Mouse (Mus musculus) embryonic facial prominence, embryonic 14.5 days (tissue): ENCODE data around the gene Cyld. TPM values are rescaled to one million over a fixed set of nuclear protein-coding genes. Genes with fewer than 3 reads are reported as not detected.
A peak's percentile ranks its signal among the peaks of the same experiment; 100 is the strongest.
"Not testable (repeated sequence)": the region's sequence is repeated elsewhere in the genome, so short reads cannot be mapped to it uniquely, and the experiment has no call there.

ENCODE experiments used
- ATAC-seq: fragments of 200-750 bp; cut with Nextera tagmentation; 2 replicates; pipeline ENCODE4 v1.8.0; 2017; ENCODE audit warnings: low read depth, moderate number of reproducible peaks, moderate TSS enrichment
- DNase-seq: peaks from one replicate; pipeline ENCODE4 v3.0.0-alpha.2; 2015; ENCODE audit warnings: low spot score
- H3K27ac ChIP-seq: fragments of 300-500 bp; sonication (generic); replicated peaks from 2 replicates; pipeline ENCODE4 v1.5.1; 2014; ENCODE audit warnings: low read depth, mild to moderate bottlenecking, low read length, moderate library complexity
- H3K27me3 ChIP-seq: fragments of 300-500 bp; sonication (generic); replicated peaks from 2 replicates; pipeline ENCODE4 v1.6.1; 2014; ENCODE audit warnings: low read length; ENCODE audit not compliant: control insufficient read depth, insufficient read depth
- H3K36me3 ChIP-seq: fragments of 300-500 bp; sonication (generic); 2 replicates; pipeline ENCODE4 v1.6.1; 2014; ENCODE audit warnings: low read length, mixed read lengths; ENCODE audit not compliant: control insufficient read depth, insufficient read depth
- H3K4me1 ChIP-seq: fragments of 300-500 bp; sonication (generic); 2 replicates; pipeline ENCODE4 v1.6.1; 2014; ENCODE audit warnings: antibody characterized with exemption, low read length; ENCODE audit not compliant: control insufficient read depth, insufficient read depth
- H3K4me2 ChIP-seq: fragments of 300-500 bp; sonication (generic); 2 replicates; pipeline ENCODE4 v1.6.1; 2014; ENCODE audit warnings: low read depth, mild to moderate bottlenecking, low read length, moderate library complexity, mixed read lengths
- H3K4me3 ChIP-seq: fragments of 300-500 bp; sonication (generic); 2 replicates; pipeline ENCODE4 v1.5.1; 2014; ENCODE audit warnings: low read depth, mild to moderate bottlenecking, low read length
- H3K9ac ChIP-seq: fragments of 300-500 bp; sonication (generic); 2 replicates; pipeline ENCODE4 v1.6.1; 2014; ENCODE audit warnings: low read depth, mild to moderate bottlenecking, low read length, moderate library complexity, mixed read lengths
- H3K9me3 ChIP-seq: fragments of 300-500 bp; sonication (generic); 2 replicates; pipeline ENCODE4 v1.6.1; 2016; ENCODE audit warnings: low read length; ENCODE audit not compliant: control insufficient read depth
- WGBS: fragments of 180-500 bp; shearing (Covaris S2); extraction: QIAGEN DNeasy Blood & Tissue Kit; methylation state at CpG from one replicate; pipeline ENCODE4 v1.1.7; 2014; 5-methylcytosine and 5-hydroxymethylcytosine counted together
- polyA plus RNA-seq: library from polyadenylated mRNA; unstranded; fragments of >200 nt; fragmentation: Nextera tagmentation; extraction: Ambion mirVana; gene quantifications from 2 replicates; pipeline ENCODE4 v1.2.1, GENCODE M21; 2014

Gene Cyld
- polyA plus RNA-seq, 1 experiment from 2014 or later, result 12.0 TPM

- Histone ChIP-seq H3K27ac (no peak overlapping the region), H3K4me3 (no peak overlapping the region), H3K27me3 (no peaks in the 10 kb centered on the region), H3K9me3 (no peaks in the 10 kb centered on the region), H3K4me2 (no peak overlapping the region), H3K36me3 (no peaks in the 10 kb centered on the region), H3K4me1 (no peaks in the 10 kb centered on the region), H3K9ac (no peak overlapping the region)
- WGBS, result 71% methylated on average over 1 of the region's 1 CpGs
- DNase-seq (no peak), ATAC-seq (no peak)
Measured at GRCm38 (mm10) chr8:88783722-88784121, 86.9 kb downstream of the Cyld start.

DNA sequence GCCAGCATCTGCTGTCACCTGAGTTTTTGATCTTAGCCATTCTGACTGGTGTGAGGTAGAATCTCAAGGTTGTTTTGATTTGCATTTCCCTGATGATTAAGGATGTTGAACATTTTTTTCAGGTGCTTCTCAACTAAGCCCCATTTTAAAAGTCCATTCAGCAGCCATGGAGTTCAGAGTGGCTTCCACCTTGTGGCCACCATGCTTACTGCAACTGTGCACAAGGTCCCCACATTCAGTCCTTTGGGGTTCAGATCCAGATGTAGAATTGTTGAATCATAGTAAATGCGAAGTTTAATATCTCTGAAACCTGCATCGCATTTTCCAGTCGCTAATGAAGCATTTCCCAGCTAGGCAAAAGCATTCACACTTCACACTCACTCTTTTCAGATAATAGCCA, 91.5 kb downstream of the Cyld start:
- not testable (repeated sequence) for H3K27ac ChIP-seq, ATAC-seq, H3K4me3 ChIP-seq, H3K4me2 ChIP-seq, H3K36me3 ChIP-seq, H3K9me3 ChIP-seq, DNase-seq, H3K27me3 ChIP-seq, H3K9ac ChIP-seq, H3K4me1 ChIP-seq
- WGBS, result 71% methylated on average over 3 of the region's 3 CpGs

DNA sequence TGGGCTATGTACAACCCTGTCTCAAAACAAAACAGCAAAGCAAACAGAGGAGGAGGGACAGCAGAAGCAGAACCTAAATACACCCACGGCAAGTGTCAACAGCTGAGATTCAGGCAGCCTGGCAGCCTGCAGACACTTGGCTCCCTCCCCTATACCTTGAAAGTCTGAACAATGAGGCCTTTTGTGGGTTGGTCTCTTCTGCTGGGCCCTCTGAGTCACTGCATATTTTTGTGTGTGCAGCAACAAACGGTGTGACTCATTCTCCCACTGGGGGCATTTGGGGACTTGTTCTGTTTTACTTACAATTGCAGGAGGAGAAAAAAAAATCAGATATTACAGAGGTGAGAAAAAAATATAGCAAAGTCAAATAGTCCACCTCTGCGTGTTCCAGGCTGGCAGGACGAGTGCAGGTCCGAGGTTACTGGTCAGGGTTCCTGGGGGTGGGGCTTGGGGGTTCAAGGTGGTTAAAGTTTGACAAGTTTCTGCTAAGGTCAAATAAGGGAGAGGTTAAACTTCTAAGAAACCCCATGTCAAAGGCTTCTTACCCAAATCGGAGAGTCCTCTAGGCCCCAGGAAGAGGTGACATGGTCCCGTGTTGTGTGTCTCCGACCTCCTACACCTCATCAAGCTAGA, 96.0 kb downstream of the Cyld start:
- ATAC-seq (peak; percentile 41; the same call in 1 of the 2 replicates), DNase-seq (peak; percentile 70)
- H3K4me1 ChIP-seq, result no peaks in the 10 kb centered on the region
- H3K9ac ChIP-seq, result no peak overlapping the region
- no peaks in the 10 kb centered on the region for H3K36me3 ChIP-seq
- no peak overlapping the region for H3K4me3 ChIP-seq
- no peak overlapping the region for H3K27ac ChIP-seq
- H3K9me3 ChIP-seq, result no peaks in the 10 kb centered on the region
- no peak overlapping the region for H3K4me2 ChIP-seq
- 61% methylated on average over 8 of the region's 8 CpGs for WGBS
- no peaks in the 10 kb centered on the region for H3K27me3 ChIP-seq

DNA sequence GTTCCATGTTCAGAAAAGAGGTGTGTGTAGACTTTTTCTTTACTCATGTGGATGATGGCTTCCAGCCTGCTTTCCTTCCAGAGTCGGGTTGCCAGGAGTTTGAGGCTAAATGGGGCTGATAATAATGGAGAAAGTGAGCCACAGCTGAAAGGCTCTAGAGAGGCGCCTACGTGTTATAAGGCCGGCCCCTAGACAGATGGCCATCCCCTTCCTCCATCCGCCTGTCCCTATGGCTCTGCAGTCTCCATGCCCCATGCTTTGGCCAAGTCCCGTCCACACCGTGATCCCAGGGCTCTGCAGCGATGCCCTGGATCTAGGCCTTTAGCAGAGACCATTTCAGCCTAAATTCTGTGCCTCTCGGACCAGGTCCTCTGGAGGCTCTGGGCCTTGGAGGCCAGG, 96.5 kb downstream of the Cyld start:
- Histone ChIP-seq H3K27ac (no peak overlapping the region), H3K4me2 (no peak overlapping the region), H3K4me1 (no peaks in the 10 kb centered on the region), H3K27me3 (no peaks in the 10 kb centered on the region), H3K9me3 (no peaks in the 10 kb centered on the region), H3K36me3 (no peaks in the 10 kb centered on the region), H3K4me3 (no peak overlapping the region), H3K9ac (no peak overlapping the region)
- no peak for ATAC-seq
- WGBS, result 80% methylated on average over 9 of the region's 9 CpGs
- DNase-seq, result no peak

- Histone ChIP-seq H3K36me3 (no peaks in the 10 kb centered on the region), H3K4me2 (no peak overlapping the region), H3K9ac (no peak overlapping the region), H3K4me1 (no peaks in the 10 kb centered on the region), H3K4me3 (no peak overlapping the region), H3K27ac (no peak overlapping the region), H3K27me3 (no peaks in the 10 kb centered on the region), H3K9me3 (no peaks in the 10 kb centered on the region)
- no peak for DNase-seq
- no peak for ATAC-seq
- WGBS, result 84% methylated on average over 24 of the region's 24 CpGs
Measured at GRCm38 (mm10) chr8:88793746-88794614, 97.2 kb downstream of the Cyld start.

DNA sequence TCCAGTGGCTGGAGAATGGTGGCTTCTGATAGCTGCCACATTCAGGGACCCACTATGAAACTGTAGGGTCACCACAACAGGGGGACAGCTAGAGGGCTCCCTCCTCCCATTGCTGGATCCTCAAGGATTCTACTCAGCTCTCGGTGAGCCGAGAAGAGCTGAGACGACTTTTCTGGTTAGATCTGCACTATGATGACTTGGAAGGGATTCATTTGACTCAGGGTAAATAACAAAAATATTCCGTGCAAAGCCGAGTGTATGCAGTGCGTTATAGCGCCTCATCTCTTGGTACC, 97.7 kb downstream of the Cyld start:
- 78% methylated on average over 7 of the region's 7 CpGs for WGBS
- no peak overlapping the region for H3K9ac ChIP-seq
- H3K4me2 ChIP-seq, result no peak overlapping the region
- H3K27ac ChIP-seq, result no peak overlapping the region
- no peaks in the 10 kb centered on the region for H3K4me1 ChIP-seq
- DNase-seq (no peak), ATAC-seq (no peak)
- no peaks in the 10 kb centered on the region for H3K9me3 ChIP-seq
- H3K27me3 ChIP-seq, result no peaks in the 10 kb centered on the region
- no peak overlapping the region for H3K4me3 ChIP-seq
- no peaks in the 10 kb centered on the region for H3K36me3 ChIP-seq

DNA sequence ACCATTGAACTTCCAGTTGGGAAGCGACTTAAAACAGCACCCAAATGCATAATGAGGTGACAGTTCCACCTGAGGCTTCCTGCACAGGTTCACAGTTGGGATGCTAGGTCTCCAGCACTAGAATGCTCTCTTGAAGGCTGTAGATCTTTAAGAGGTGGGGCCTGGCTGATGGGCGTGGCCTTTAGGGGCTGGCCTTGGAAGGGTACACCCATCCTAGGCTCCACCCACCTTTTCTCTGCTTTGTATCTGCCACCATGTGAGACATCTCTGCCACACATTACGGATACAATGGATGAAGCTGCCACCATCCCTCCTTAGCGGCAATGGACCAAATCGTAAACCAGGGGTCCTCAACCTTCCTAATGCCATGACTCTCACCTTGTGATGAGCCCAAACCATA, 99.1 kb downstream of the Cyld start:
- Histone ChIP-seq H3K27me3 (no peaks in the 10 kb centered on the region), H3K9ac (no peak overlapping the region), H3K36me3 (no peaks in the 10 kb centered on the region), H3K9me3 (no peaks in the 10 kb centered on the region), H3K27ac (no peak overlapping the region), H3K4me3 (no peak overlapping the region), H3K4me1 (no peaks in the 10 kb centered on the region), H3K4me2 (no peak overlapping the region)
- DNase-seq (no peak), ATAC-seq (no peak)
- 86% methylated on average over 5 of the region's 5 CpGs for WGBS

DNA sequence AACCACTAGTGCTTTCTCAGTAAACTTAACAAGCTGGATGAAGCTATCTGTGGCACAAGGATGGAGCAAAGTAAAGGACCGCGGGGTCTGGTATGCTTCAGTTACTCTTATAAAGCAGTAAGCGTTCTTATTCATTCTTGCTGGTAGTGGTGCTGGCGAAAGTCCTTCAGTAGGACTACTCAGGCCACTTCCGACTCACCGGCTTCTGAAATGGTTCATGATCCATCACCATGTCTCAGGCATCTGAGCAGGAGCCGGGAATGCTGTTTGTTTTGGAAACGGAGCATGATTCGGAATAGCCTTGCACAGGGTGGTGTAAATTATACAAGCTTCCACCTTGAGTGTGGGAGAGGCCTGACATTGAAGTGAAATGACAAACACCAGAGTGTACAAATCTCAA, 99.8 kb downstream of the Cyld start:
- Histone ChIP-seq H3K27me3 (no peaks in the 10 kb centered on the region), H3K4me2 (no peak overlapping the region), H3K27ac (no peak overlapping the region), H3K36me3 (no peaks in the 10 kb centered on the region), H3K9me3 (no peaks in the 10 kb centered on the region), H3K4me1 (no peaks in the 10 kb centered on the region), H3K4me3 (no peak overlapping the region), H3K9ac (no peak overlapping the region)
- no peak for ATAC-seq
- WGBS, result 85% methylated on average over 9 of the region's 9 CpGs
- no peak for DNase-seq
